Mouse (Mus musculus): ENCODE measurements around the gene Il17rc. TPM values are rescaled to one million over a fixed set of nuclear protein-coding genes. Genes with fewer than 3 reads are reported as not detected.

Il17rc gene
- polyA plus RNA-seq, 1 experiment from 2014 or later = 5.6 TPM

DNA sequence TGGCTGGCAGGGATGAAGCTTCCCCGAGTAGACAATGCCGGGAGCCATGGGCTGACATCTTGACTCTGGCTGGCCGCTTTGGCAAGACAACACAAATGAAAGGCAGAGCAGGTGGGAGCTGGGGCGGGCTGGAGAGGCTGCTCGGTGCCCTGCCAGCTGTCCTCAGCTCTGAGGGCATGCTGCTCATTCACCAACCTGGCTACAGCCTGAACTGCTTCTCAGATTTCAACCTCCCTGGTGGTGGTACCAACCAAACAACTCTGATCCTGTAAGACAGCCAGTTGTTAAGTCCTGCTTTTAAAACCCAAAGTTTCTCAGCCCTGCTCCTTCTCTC is 37.7 kb downstream of the Il17rc start:
- Histone ChIP-seq H3K9me3 (ENCODE audit: control insufficient read depth, low read length) (no peaks in the 10 kb centered on the region), H3K9ac (ENCODE audit: low read length) (no peak overlapping the region), H3K27me3 (ENCODE audit: control insufficient read depth, insufficient read depth, low read length) (no peaks in the 10 kb centered on the region), H3K4me3 (ENCODE audit: control insufficient read depth in 1 of 2, insufficient read depth in 1 of 2, low read depth in 1 of 2, low read length in 2 of 2) (no peak overlapping the region), H3K4me1 (ENCODE audit: control insufficient read depth in 2 of 2, insufficient read depth in 2 of 2, low read length in 2 of 2) (peaks cover 0 to 6% of the 10 kb centered on the region in 2 experiments; a peak in 2 of 4 replicates), H3K36me3 (ENCODE audit: control insufficient read depth, insufficient read depth, low read length) (peaks cover 9% of the 10 kb centered on the region), H3K4me2 (ENCODE audit: low read length) (no peak overlapping the region), H3K27ac (replicated peaks in 1 of 2; ENCODE audit: control insufficient read depth in 1 of 2, insufficient read depth in 1 of 2, low read depth in 2 of 2, low read length in 2 of 2) (no peak overlapping the region)
- ATAC-seq (ENCODE audit: insufficient number of reproducible peaks, insufficient read depth, low FRiP score, low read depth) = no peak
- 41% methylated on average over 5 of the region's 5 CpGs for WGBS

DNA sequence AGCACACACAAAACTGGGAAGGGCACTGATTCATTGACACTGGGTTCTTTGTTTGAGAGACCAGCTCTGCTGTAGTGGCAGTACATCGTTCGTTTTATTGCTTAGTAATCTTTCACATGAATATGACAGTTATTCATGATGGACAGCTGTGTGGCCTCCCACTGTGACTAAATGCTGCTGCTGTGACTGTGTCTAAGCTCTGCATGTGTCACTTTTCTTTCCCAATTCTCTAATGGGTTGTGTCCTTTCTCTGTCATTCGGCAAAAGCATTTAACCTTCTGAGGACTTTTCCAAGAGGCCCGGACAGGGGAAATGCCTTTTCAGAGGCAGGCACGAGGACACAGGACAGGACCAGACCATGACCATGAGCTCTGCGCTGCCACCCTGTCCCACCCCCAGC is 42.7 kb downstream of the Il17rc start:
- Histone ChIP-seq H3K27me3 (ENCODE audit: control insufficient read depth, insufficient read depth, low read length) (no peaks in the 10 kb centered on the region), H3K27ac (replicated peaks in 1 of 2; ENCODE audit: control insufficient read depth in 1 of 2, insufficient read depth in 1 of 2, low read depth in 2 of 2, low read length in 2 of 2) (no peak overlapping the region), H3K4me3 (ENCODE audit: control insufficient read depth in 1 of 2, insufficient read depth in 1 of 2, low read depth in 1 of 2, low read length in 2 of 2) (no peak overlapping the region), H3K4me1 (ENCODE audit: control insufficient read depth in 2 of 2, insufficient read depth in 2 of 2, low read length in 2 of 2) (no peaks in the 10 kb centered on the region; a peak in 1 of 4 replicates), H3K4me2 (ENCODE audit: low read length) (no peak overlapping the region), H3K9me3 (ENCODE audit: control insufficient read depth, low read length) (no peaks in the 10 kb centered on the region), H3K36me3 (ENCODE audit: control insufficient read depth, insufficient read depth, low read length) (peaks cover 60% of the 10 kb centered on the region), H3K9ac (ENCODE audit: low read length) (no peak overlapping the region)
- ATAC-seq (ENCODE audit: insufficient number of reproducible peaks, insufficient read depth, low FRiP score, low read depth) = no peak
- WGBS = 95% methylated on average over 6 of the region's 6 CpGs

DNA sequence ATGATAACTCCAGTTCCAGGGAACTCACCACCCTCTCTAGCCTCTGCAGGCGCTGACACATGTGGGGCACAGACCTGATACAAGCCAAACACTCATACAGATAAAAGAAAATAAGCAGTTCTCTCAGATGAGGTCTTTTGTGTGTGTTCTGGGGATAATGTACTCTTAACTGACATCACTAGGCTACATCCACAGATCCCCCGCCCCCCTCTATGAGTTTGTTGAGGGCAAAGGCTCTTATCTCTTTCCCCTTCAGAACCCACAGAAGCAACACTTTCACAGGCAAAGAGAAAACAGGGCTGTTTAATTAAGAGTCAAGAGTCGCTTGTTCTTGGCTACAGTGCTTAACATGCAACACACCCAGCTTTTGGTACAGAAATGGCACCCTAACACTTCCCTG is 43.4 kb downstream of the Il17rc start:
- H3K9ac ChIP-seq (ENCODE audit: low read length) = no peak overlapping the region
- no peak overlapping the region for H3K4me3 ChIP-seq (ENCODE audit: control insufficient read depth in 1 of 2, insufficient read depth in 1 of 2, low read depth in 1 of 2, low read length in 2 of 2)
- H3K9me3 ChIP-seq (ENCODE audit: control insufficient read depth, low read length) = no peaks in the 10 kb centered on the region
- 96% methylated on average over 3 of the region's 3 CpGs for WGBS
- H3K36me3 ChIP-seq (ENCODE audit: control insufficient read depth, insufficient read depth, low read length) = peaks cover 66% of the 10 kb centered on the region
- no peak overlapping the region for H3K4me2 ChIP-seq (ENCODE audit: low read length)
- ATAC-seq (ENCODE audit: insufficient number of reproducible peaks, insufficient read depth, low FRiP score, low read depth) = no peak
- no peaks in the 10 kb centered on the region for H3K27me3 ChIP-seq (ENCODE audit: control insufficient read depth, insufficient read depth, low read length)
- no peak overlapping the region for H3K27ac ChIP-seq (replicated peaks in 1 of 2; ENCODE audit: control insufficient read depth in 1 of 2, insufficient read depth in 1 of 2, low read depth in 2 of 2, low read length in 2 of 2)
- no peaks in the 10 kb centered on the region for H3K4me1 ChIP-seq (ENCODE audit: control insufficient read depth in 2 of 2, insufficient read depth in 2 of 2, low read length in 2 of 2)

DNA sequence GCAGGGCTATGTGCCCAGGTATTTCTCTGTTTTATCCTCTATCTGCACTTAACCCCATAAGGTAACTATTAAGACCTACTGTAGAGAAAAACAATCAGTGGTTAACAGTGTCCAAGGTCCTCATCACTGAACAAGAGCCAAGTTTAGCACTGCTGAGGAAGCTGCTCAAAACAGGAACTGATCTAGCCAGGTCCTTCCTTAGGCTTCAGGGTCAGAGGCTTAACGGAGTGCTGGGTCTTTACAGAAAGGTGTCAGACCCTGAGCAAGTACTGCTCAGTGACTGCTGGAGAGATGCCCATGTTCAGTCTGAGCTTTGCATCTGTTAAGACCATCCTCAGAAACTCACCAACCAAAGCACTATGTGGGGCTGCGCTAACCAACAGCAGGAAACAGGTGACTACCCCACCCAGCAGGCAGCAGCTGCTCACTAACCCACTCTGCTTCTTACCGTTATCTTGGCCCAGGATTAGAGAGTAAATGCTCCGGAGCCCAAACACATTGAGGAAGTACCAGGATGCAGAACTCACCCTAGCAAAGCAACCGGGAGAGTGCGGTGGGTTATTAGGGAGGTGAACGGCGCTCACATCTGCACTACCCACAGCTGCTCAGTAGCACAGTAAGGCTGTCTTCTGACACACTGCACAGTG is 46.3 kb downstream of the Il17rc start:
- H3K27me3 ChIP-seq (ENCODE audit: control insufficient read depth, insufficient read depth, low read length) = no peaks in the 10 kb centered on the region
- H3K36me3 ChIP-seq (ENCODE audit: control insufficient read depth, insufficient read depth, low read length) = peaks cover 95% of the 10 kb centered on the region
- no peak overlapping the region for H3K9ac ChIP-seq (ENCODE audit: low read length)
- no peak overlapping the region for H3K27ac ChIP-seq (replicated peaks in 1 of 2; ENCODE audit: control insufficient read depth in 1 of 2, insufficient read depth in 1 of 2, low read depth in 2 of 2, low read length in 2 of 2)
- ATAC-seq (ENCODE audit: insufficient number of reproducible peaks, insufficient read depth, low FRiP score, low read depth) = 0 out of 2 replicates have a peak, but pooled peaks have one; percentile 35
- 90% methylated on average over 8 of the region's 8 CpGs for WGBS
- H3K9me3 ChIP-seq (ENCODE audit: control insufficient read depth, low read length) = no peaks in the 10 kb centered on the region
- no peak overlapping the region for H3K4me3 ChIP-seq (ENCODE audit: control insufficient read depth in 1 of 2, insufficient read depth in 1 of 2, low read depth in 1 of 2, low read length in 2 of 2)
- H3K4me1 ChIP-seq (ENCODE audit: control insufficient read depth in 2 of 2, insufficient read depth in 2 of 2, low read length in 2 of 2) = no peaks in the 10 kb centered on the region
- H3K4me2 ChIP-seq (ENCODE audit: low read length) = no peak overlapping the region

DNA sequence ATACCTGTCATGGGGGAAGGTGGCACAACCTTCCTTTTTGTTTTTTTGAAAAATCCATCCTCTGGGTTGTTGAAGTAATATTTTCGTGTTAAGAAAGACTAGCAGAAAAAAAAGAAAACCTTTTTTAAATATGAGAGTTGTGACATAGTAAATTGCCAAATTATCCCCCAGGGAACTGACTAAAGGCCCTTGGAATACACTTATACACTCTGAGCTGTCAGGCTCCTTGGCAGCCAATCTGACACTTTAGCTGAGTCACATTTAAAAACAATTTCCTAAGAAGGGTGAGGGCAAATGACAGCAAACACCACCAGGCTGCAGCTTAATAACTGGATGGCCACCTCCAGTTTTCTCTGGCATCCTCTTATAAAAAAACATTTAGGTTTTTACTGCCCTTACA is 51.1 kb downstream of the Il17rc start:
- H3K4me1 ChIP-seq (ENCODE audit: control insufficient read depth in 2 of 2, insufficient read depth in 2 of 2, low read length in 2 of 2) = no peaks in the 10 kb centered on the region
- no peak overlapping the region for H3K9ac ChIP-seq (ENCODE audit: low read length)
- H3K36me3 ChIP-seq (ENCODE audit: control insufficient read depth, insufficient read depth, low read length) = peaks cover 78% of the 10 kb centered on the region
- ATAC-seq (ENCODE audit: insufficient number of reproducible peaks, insufficient read depth, low FRiP score, low read depth) = no peak
- H3K4me3 ChIP-seq (ENCODE audit: control insufficient read depth in 1 of 2, insufficient read depth in 1 of 2, low read depth in 1 of 2, low read length in 2 of 2) = no peak overlapping the region
- H3K27ac ChIP-seq (replicated peaks in 1 of 2; ENCODE audit: control insufficient read depth in 1 of 2, insufficient read depth in 1 of 2, low read depth in 2 of 2, low read length in 2 of 2) = no peak overlapping the region
- no peaks in the 10 kb centered on the region for H3K9me3 ChIP-seq (ENCODE audit: control insufficient read depth, low read length)
- no peak overlapping the region for H3K4me2 ChIP-seq (ENCODE audit: low read length)
- 83% methylated on average over 1 of the region's 1 CpGs for WGBS
- no peaks in the 10 kb centered on the region for H3K27me3 ChIP-seq (ENCODE audit: control insufficient read depth, insufficient read depth, low read length)

DNA sequence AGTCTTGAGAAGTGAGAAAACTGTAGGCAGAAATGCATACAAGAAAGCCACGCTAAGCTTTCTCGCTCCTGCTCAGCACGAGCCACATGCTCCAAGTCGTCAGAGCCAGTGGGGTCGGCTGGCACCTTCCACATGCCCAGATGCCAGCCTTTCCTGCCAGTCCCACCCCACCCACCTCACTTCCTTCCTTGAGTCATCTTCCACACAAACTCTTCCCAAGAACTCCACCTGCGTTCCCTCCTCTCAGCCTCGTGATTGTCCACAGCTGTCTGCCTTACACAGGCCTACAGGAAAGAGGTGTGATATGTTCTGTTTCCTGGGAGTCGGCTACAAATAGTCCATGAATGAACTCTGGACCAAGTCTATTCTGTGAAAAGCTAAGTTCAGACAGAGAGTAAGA is 52.2 kb downstream of the Il17rc start:
- no peak overlapping the region for H3K4me2 ChIP-seq (ENCODE audit: low read length)
- no peak overlapping the region for H3K9ac ChIP-seq (ENCODE audit: low read length)
- H3K36me3 ChIP-seq (ENCODE audit: control insufficient read depth, insufficient read depth, low read length) = peaks cover 75% of the 10 kb centered on the region
- no peak overlapping the region for H3K4me3 ChIP-seq (ENCODE audit: control insufficient read depth in 1 of 2, insufficient read depth in 1 of 2, low read depth in 1 of 2, low read length in 2 of 2)
- H3K27ac ChIP-seq (replicated peaks in 1 of 2; ENCODE audit: control insufficient read depth in 1 of 2, insufficient read depth in 1 of 2, low read depth in 2 of 2, low read length in 2 of 2) = no peak overlapping the region
- H3K9me3 ChIP-seq (ENCODE audit: control insufficient read depth, low read length) = no peaks in the 10 kb centered on the region
- no peak for ATAC-seq (ENCODE audit: insufficient number of reproducible peaks, insufficient read depth, low FRiP score, low read depth)
- H3K27me3 ChIP-seq (ENCODE audit: control insufficient read depth, insufficient read depth, low read length) = no peaks in the 10 kb centered on the region
- no peaks in the 10 kb centered on the region for H3K4me1 ChIP-seq (ENCODE audit: control insufficient read depth in 2 of 2, insufficient read depth in 2 of 2, low read length in 2 of 2)
- WGBS = 79% methylated on average over 8 of the region's 8 CpGs

DNA sequence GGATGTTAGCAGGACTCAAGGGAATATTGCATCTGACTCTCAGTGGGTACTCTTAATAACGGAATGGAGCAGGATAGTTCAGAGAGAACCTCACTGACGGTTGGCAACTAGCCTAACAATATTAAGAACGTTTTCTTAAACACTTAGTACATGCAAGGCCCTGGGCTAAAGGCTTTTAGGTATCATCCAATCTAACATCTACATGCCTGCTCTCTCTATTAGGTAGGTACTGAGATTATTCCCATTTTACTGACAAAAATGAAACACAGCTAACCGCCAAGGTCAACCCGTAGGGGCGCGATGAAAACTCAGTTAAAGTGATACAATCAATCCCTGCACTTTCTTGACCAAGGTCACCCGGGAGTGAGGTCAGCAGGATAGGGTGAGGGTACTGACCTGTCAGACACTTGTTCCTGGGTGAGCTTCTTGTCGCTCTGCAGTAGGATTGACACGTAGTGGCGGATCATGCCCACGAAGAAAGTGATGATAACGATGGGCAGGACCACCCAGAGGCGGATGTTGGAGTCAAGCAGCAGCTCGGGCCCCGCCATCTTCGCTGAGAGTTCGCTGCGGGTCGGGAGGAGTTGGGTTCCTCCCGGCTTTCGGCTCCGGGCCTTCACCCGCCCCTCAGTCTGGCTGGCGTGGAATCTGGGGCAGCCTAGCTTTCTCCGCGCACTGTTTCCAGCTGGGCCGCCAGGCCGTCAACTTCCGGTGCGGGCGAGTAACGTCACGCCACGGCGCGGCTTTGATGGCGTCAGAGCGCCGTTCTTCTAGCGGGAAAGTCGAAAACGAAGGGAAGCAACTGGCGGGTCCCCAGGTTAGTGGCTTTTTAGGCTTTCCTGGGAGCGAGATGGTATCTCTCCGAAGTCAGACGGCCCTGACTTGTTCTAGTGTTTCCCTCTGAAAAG is 60.0 kb downstream of the Il17rc start, which contains the start of the genes Emc3 and Fancd2:
TSS of gene Emc3 (minus strand) at position 721 of the 908 bp plus-strand sequence.
TSS of gene Fancd2 (plus strand) at position 751 of the 908 bp plus-strand sequence.
- peak within 1 kb of the TSS; percentile 68 to 84 for H3K4me3 ChIP-seq (ENCODE audit: control insufficient read depth in 1 of 2, insufficient read depth in 1 of 2, low read depth in 1 of 2, low read length in 2 of 2)
- H3K9me3 ChIP-seq (ENCODE audit: control insufficient read depth, low read length) = no peaks in the 10 kb centered on the region
- peak within 1 kb of the TSS; percentile 36 to 71 for H3K27ac ChIP-seq (replicated peaks in 1 of 2; ENCODE audit: control insufficient read depth in 1 of 2, insufficient read depth in 1 of 2, low read depth in 2 of 2, low read length in 2 of 2)
- peak within 1 kb of the TSS; percentile 88 for H3K9ac ChIP-seq (ENCODE audit: low read length)
- peaks cover 26% of the 10 kb centered on the region for H3K36me3 ChIP-seq (ENCODE audit: control insufficient read depth, insufficient read depth, low read length)
- peak within 1 kb of the TSS; percentile 80 for H3K4me2 ChIP-seq (ENCODE audit: low read length)
- WGBS = under 1% methylated on average over 47 of the region's 47 CpGs
- peak; percentile 79; the same call in 1 of the 2 replicates for ATAC-seq (ENCODE audit: insufficient number of reproducible peaks, insufficient read depth, low FRiP score, low read depth)
- peaks cover 0 to 12% of the 10 kb centered on the region in 2 experiments; a peak in 2 of 4 replicates for H3K4me1 ChIP-seq (ENCODE audit: control insufficient read depth in 2 of 2, insufficient read depth in 2 of 2, low read length in 2 of 2)
- no peaks in the 10 kb centered on the region for H3K27me3 ChIP-seq (ENCODE audit: control insufficient read depth, insufficient read depth, low read length)
